Mouse (Mus musculus): ENCODE results near the gene Qrich2. TPM values are rescaled to one million over a fixed set of nuclear protein-coding genes. Genes with fewer than 3 reads are reported as not detected.
A peak's percentile ranks its signal among the peaks of the same experiment; 100 is the strongest.

Qrich2 gene
- total and polyA plus RNA-seq, 3 experiments: 0.29 to 0.38 (median 0.32) TPM

DNA sequence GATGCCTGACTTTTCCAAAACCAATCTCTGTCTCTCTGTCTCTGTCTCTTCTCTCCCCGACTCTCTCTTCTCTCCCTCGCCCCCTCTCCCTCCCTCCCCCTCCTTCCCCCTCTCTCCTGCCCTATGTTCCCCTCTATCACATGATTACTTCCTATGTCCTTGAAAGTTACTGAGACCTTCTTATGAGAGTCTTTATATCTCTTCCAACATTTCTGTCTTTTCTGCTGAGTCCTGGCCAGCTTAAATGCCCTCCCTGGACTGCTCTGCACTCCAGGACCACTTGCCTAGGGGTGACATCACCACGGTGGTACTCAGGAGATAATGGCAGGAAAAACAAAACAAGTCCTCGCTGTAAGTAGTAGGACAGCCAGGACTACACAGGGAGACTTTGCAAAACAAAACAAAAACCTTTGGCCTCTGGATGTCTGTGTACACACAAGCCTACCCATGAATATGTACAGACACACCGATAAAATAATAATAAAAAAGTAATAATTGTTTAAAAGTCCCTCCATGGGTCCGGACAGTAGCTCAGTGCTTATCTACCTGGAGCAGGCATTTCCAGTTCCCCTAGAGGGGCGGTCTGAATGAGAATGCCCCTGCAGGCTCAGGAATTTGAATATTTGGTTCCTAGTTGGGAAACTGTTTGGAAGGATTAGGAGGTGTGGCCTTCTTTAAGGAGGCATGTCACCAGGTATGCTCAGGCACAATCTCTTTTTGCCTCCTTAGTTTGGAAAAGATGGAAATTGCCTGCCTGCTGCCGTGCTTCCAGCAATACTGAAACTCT, 41.2 kb downstream of the Qrich2 start:
- peak overlapping the region; percentile 97 for H3K27ac ChIP-seq (ENCODE audit: insufficient read depth, low read depth)
- H3K36me3 ChIP-seq (replicated peaks in 1 of 2; ENCODE audit: control insufficient read depth in 1 of 2, insufficient read depth in 1 of 2, low read length in 1 of 2): peaks cover 0 to 3% of the 10 kb centered on the region in 2 experiments
- no peaks in the 10 kb centered on the region for H3K9me3 ChIP-seq (replicated peaks; ENCODE audit: low read length)
- dilution Hi-C loops (cut with MboI; ENCODE audit: extremely low pct_ligation_motif_present, extremely low pct_unique_long_range_greater_than_20kb, low sequenced_read_pairs): no loop called here
- H3K4me3 ChIP-seq (replicated peaks in 1 of 3; ENCODE audit: low read depth in 2 of 3, low read length in 2 of 3, poor library complexity in 1 of 3): peak overlapping the region in 2 of 3 experiments; percentile 4 to 12
- no peak for DNase-seq (ENCODE audit: extremely low read depth)
- H3K4me2 ChIP-seq (ENCODE audit: insufficient read depth, low read depth, poor library complexity, severe bottlenecking): peak overlapping the region; percentile 55
- H3K79me2 ChIP-seq (replicated peaks; ENCODE audit: control insufficient read depth, extremely low read depth, insufficient read depth, poor library complexity, severe bottlenecking): peaks cover 21% of the 10 kb centered on the region
- no peaks in the 10 kb centered on the region for H3K27me3 ChIP-seq (replicated peaks)
- in situ Hi-C loops (cut with MboI; ENCODE audit: low pct_ligation_motif_present, low pct_unique_long_range_greater_than_20kb, low sequenced_read_pairs): loop anchor here (25.0 kb wide), 1 partner anchor 788 kb away; the partner anchor contains the start of gene Slc25a19
- peak overlapping the region; percentile 72 for H3K9ac ChIP-seq (ENCODE audit: insufficient read depth, low read depth)
- peaks cover 39 to 90% of the 10 kb centered on the region in 2 experiments for H3K4me1 ChIP-seq (ENCODE audit: control insufficient read depth in 1 of 2, insufficient read depth in 2 of 2)
- TF ChIP-seq MEF2A (IDR thresholded peaks at IDR 0.05; ENCODE audit: borderline replicate concordance, low read depth, low read length) (0 out of 2 replicates have a peak, but pooled peaks have one; percentile 21), NELFE (IDR thresholded peaks at IDR 0.05; ENCODE audit: low read depth, low read length) (no peak), POLR2A (IDR thresholded peaks at IDR 0.05; ENCODE audit: low read depth, low read length) (0 out of 2 replicates have a peak, but pooled peaks have one; percentile 17), TBP (conservative IDR thresholded peaks at IDR 0.05; ENCODE audit: low read depth, low read length) (no peak), HCFC1 (IDR thresholded peaks at IDR 0.05; ENCODE audit: low read depth, low read length) (no peak)

DNA sequence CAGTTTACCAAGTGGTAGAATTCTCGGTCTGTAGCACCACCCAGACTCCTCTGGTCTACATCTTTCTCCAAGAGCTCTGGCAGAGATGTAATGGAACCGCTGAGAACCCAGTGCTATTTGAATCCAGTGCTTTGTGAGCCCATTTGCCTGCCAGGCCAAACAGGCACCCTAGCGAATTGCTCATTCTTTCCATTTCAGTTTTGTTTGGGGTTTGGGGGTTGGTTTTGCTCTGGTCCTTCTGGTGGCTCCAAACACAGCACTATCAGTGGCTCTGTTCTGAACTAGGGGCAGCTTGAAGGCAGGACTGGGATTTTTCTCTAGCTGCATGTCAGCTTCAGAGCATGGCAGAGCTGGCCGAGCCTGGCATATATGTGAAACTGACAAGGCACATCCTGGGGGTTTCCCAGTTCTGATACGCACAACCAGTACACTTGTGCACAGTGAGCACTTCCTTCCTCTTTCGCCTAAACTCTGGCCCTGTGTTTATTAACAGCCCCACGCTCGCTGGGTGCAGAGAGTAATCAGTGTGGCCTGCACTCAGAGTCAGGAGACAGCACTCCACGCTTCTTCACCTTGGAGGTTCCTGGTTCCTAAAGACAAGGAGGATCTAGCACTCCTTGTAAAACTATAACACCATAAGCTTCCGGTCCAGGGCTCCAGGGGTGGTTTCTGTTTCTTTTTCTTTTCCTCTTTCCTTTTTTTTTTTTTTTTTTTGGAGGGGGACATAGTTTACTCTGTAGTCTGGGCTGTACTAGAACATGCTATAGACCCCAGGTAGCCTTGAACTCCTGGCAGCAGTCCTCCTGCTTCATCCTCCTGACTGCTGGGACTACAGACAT, 42.0 kb downstream of the Qrich2 start:
- peak overlapping the region; percentile 72 for H3K9ac ChIP-seq (ENCODE audit: insufficient read depth, low read depth)
- H3K27me3 ChIP-seq (replicated peaks): no peaks in the 10 kb centered on the region
- peak overlapping the region; percentile 55 for H3K4me2 ChIP-seq (ENCODE audit: insufficient read depth, low read depth, poor library complexity, severe bottlenecking)
- H3K79me2 ChIP-seq (replicated peaks; ENCODE audit: control insufficient read depth, extremely low read depth, insufficient read depth, poor library complexity, severe bottlenecking): peaks cover 22% of the 10 kb centered on the region
- H3K27ac ChIP-seq (ENCODE audit: insufficient read depth, low read depth): peak overlapping the region; percentile 97
- DNase-seq (ENCODE audit: extremely low read depth): peak; percentile 97
- in situ Hi-C loops (cut with MboI; ENCODE audit: low pct_ligation_motif_present, low pct_unique_long_range_greater_than_20kb, low sequenced_read_pairs): loop anchor here (25.0 kb wide), 1 partner anchor 787 kb away; the partner anchor contains the start of gene Slc25a19
- peak overlapping the region; percentile 12 to 44 (median 13) for H3K4me3 ChIP-seq (replicated peaks in 1 of 3; ENCODE audit: low read depth in 2 of 3, low read length in 2 of 3, poor library complexity in 1 of 3)
- dilution Hi-C loops (cut with MboI; ENCODE audit: extremely low pct_ligation_motif_present, extremely low pct_unique_long_range_greater_than_20kb, low sequenced_read_pairs): no loop called here
- H3K9me3 ChIP-seq (replicated peaks; ENCODE audit: low read length): no peaks in the 10 kb centered on the region
- peaks cover 35 to 86% of the 10 kb centered on the region in 2 experiments for H3K4me1 ChIP-seq (ENCODE audit: control insufficient read depth in 1 of 2, insufficient read depth in 2 of 2)
- peaks cover 0 to 3% of the 10 kb centered on the region in 2 experiments for H3K36me3 ChIP-seq (replicated peaks in 1 of 2; ENCODE audit: control insufficient read depth in 1 of 2, insufficient read depth in 1 of 2, low read length in 1 of 2)
- TF ChIP-seq JUN (IDR thresholded peaks at IDR 0.05; ENCODE audit: insufficient read depth, low read depth, low read length) (peak; percentile 96; the same call in 1 of the 2 replicates), NELFE (IDR thresholded peaks at IDR 0.05; ENCODE audit: low read depth, low read length) (peak; percentile 85), UBTF (IDR thresholded peaks at IDR 0.05; ENCODE audit: low read depth, low read length) (no peak; the same call in 1 of the 2 replicates), POLR2A (IDR thresholded peaks at IDR 0.05; ENCODE audit: low read depth, low read length) (peak; percentile 75), ZMIZ1 (IDR thresholded peaks at IDR 0.05; ENCODE audit: low read depth, low read length) (peak; percentile 90; the same call in 1 of the 2 replicates), ETS1 (conservative IDR thresholded peaks at IDR 0.05; ENCODE audit: low read depth, low read length) (peak; percentile 94), TBP (conservative IDR thresholded peaks at IDR 0.05; ENCODE audit: low read depth, low read length) (peak; percentile 87), GABPA (IDR thresholded peaks at IDR 0.05; ENCODE audit: insufficient replicate concordance, low read depth, low read length) (no peak), TCF12 (IDR thresholded peaks at IDR 0.05; ENCODE audit: low read depth, low read length) (peak; percentile 92), NRF1 (IDR thresholded peaks at IDR 0.05; ENCODE audit: low read depth, low read length) (no peak), RAD21 (IDR thresholded peaks at IDR 0.05; ENCODE audit: low read depth, low read length) (no peak; the same call in 1 of the 2 replicates), RCOR1 (conservative IDR thresholded peaks at IDR 0.05; ENCODE audit: low read depth, low read length) (peak; percentile 90), CTCF (conservative IDR thresholded peaks at IDR 0.05 in 1 of 2, IDR thresholded peaks at IDR 0.05 in 1 of 2; ENCODE audit: low read depth in 2 of 2, low read length in 2 of 2) (no peak), CHD1 (IDR thresholded peaks at IDR 0.05; ENCODE audit: low read depth, low read length) (peak; percentile 61; the same call in 1 of the 2 replicates), SIN3A (IDR thresholded peaks at IDR 0.05; ENCODE audit: low read length) (peak; percentile 97), ZKSCAN1 (IDR thresholded peaks at IDR 0.05; ENCODE audit: borderline replicate concordance, low read depth, low read length) (no peak; the same call in 1 of the 2 replicates), USF1 (IDR thresholded peaks at IDR 0.05; ENCODE audit: low read depth, low read length) (no peak), MYC (IDR thresholded peaks at IDR 0.05; ENCODE audit: low read depth, low read length) (peak; percentile 94), PAX5 (IDR thresholded peaks at IDR 0.05; ENCODE audit: low read length) (no peak), KAT2A (IDR thresholded peaks at IDR 0.05; ENCODE audit: insufficient replicate concordance, low read length) (0 out of 2 replicates have a peak, but pooled peaks have one; percentile 64), IRF4 (IDR thresholded peaks at IDR 0.05; ENCODE audit: low read depth, low read length) (peak; percentile 94), POLR2AphosphoS2 (IDR thresholded peaks at IDR 0.05; ENCODE audit: low read depth, low read length) (peak; percentile 89), MXI1 (IDR thresholded peaks at IDR 0.05; ENCODE audit: low read depth, low read length) (peak; percentile 91), ZC3H11A (IDR thresholded peaks at IDR 0.05; ENCODE audit: low read depth, low read length) (no peak), CHD2 (IDR thresholded peaks at IDR 0.05; ENCODE audit: low read length) (peak; percentile 74)

Data from CH12.LX (cell line).